10 mouse cellular contexts compared by ENCODE assay signal in the genomic region with DNA sequence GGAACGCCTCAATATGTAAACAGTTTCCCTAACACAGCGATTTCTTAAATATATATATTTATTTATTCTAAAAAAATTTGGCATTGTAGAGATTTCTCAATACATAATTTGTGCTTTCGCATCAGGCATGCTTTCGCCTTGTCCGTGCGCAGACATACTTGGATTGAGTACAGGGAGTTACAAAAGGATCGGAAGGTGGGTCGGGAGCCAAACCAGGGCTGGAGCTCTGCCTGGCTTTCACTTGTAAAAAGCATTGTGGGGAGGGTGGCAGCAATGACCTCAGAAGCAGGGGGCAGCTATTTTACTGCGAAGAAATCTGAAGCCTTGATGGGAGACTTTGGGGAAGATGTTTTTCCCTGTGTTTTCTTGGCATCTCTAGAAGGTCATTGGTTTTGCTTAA.
DNase-seq lines count a peak whose midpoint lies in the region; ATAC-seq lines count a peak whose summit lies in the region.
"Had no signal": no experiment of that assay in that cellular context is flagged by ENCODE, and none has a peak within 500 bp of the region (broad histone marks: within the 10 kb centered on the region; RNA-seq: fewer than 3 reads in every experiment).

No protein-coding gene starts in this region.

- WGBS in heart, embryonic 10.5 days = 79% methylated on average over 9 of the region's 9 CpGs
- WGBS in lung, embryonic 16.5 days = 45% methylated on average over 9 of the region's 9 CpGs

- H3K4me2 ChIP-seq in lung, embryonic 16.5 days (ENCODE audit: low read depth, low read length) = no peak overlapping the region
- H3K4me2 ChIP-seq: hindbrain, embryonic 14.5 days; limb, embryonic 15.5 days had no signal

- H3K27me3 ChIP-seq in heart, embryonic 10.5 days (ENCODE audit: insufficient read depth, poor library complexity, severe bottlenecking) = no peaks in the 10 kb centered on the region
- no peaks in the 10 kb centered on the region for H3K27me3 ChIP-seq in lung, embryonic 16.5 days (ENCODE audit: control insufficient read depth, insufficient read depth, low read depth, low read length)
- H3K27me3 ChIP-seq: limb, embryonic 15.5 days had no signal

- peak; percentile 65 to 69 for DNase-seq in heart, adult 18-20 months
- DNase-seq in heart, embryonic 10.5 days (ENCODE audit: low spot score) = no peak
- DNase-seq in adipocyte (ENCODE audit: low spot score) = peak; percentile 61
- DNase-seq in cerebellum, postnatal 10 days = peak; percentile 81 to 86
- DNase-seq in kidney, postnatal 36 days = no peak
- DNase-seq in thymus, postnatal 36 days = no peak
- DNase-seq in yolk sac, embryonic 10.5 days (ENCODE audit: low spot score) = no peak

- no peak overlapping the region for H3K27ac ChIP-seq in heart, embryonic 10.5 days
- H3K27ac ChIP-seq in lung, embryonic 16.5 days (ENCODE audit: low read length) = peak overlapping the region; percentile 55
- H3K27ac ChIP-seq: hindbrain, embryonic 14.5 days; limb, embryonic 15.5 days had no signal

- ATAC-seq in lung, embryonic 16.5 days (ENCODE audit: low read depth) = peak; percentile 85

- no peak overlapping the region for H3K4me3 ChIP-seq in heart, embryonic 10.5 days
- H3K4me3 ChIP-seq in lung, embryonic 16.5 days (ENCODE audit: low read length) = no peak overlapping the region
- H3K4me3 ChIP-seq: limb, embryonic 15.5 days had no signal

- peaks cover 13% of the 10 kb centered on the region for H3K4me1 ChIP-seq in heart, embryonic 10.5 days
- peaks cover 3% of the 10 kb centered on the region; the same call in 1 of the 2 replicates for H3K4me1 ChIP-seq in lung, embryonic 16.5 days (replicated peaks; ENCODE audit: control insufficient read depth, insufficient read depth, low read length)

- H3K9me3 ChIP-seq in heart, embryonic 10.5 days = no peaks in the 10 kb centered on the region
- H3K9me3 ChIP-seq in lung, embryonic 16.5 days (ENCODE audit: control insufficient read depth, low read length) = no peaks in the 10 kb centered on the region
- H3K9me3 ChIP-seq: limb, embryonic 15.5 days had no signal

- H3K9ac ChIP-seq in lung, embryonic 16.5 days (ENCODE audit: low read length) = no peak overlapping the region
- H3K9ac ChIP-seq: hindbrain, embryonic 14.5 days; limb, embryonic 15.5 days had no signal

- peaks cover 4% of the 10 kb centered on the region; the same call in 1 of the 2 replicates for H3K36me3 ChIP-seq in heart, embryonic 10.5 days
- H3K36me3 ChIP-seq in lung, embryonic 16.5 days (ENCODE audit: control insufficient read depth, insufficient read depth, low read length) = no peaks in the 10 kb centered on the region
- H3K36me3 ChIP-seq: limb, embryonic 15.5 days had no signal

Comparison
In these comparisons a context has a peak if more than half of its experiments do, and no peak if none do; other contexts are left out.
1. DNase-seq: peak in heart, adult 18-20 months (2 of 2), adipocyte (single experiment) and cerebellum, postnatal 10 days (2 of 2); none in heart, embryonic 10.5 days (single experiment), kidney, postnatal 36 days (0 of 2), thymus, postnatal 36 days (0 of 2) and yolk sac, embryonic 10.5 days (single experiment).